Mouse (Mus musculus): ENCODE results near the gene Actg1.

DNA sequence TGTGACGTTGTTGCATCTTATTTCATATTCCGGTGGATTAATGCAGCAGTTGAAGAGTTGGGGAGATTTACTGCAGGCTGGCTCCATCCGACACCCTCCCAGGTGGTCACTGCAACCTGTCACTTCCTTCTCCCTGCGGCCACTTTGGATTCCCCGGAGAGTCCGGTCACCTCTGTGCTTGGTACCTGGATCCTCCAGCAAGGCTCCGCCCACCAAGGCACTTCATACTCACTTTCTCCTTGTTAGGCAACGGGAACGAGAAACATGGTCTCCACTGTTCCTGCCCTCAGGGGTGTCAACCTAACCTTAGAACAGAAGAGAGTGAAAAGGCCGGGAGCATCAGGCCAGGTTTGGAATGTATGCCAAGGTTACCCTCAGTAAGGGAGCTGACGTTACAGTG lies 2.4 kb upstream of the Actg1 start:
- no peak for TF ChIP-seq POLR2A (IDR thresholded peaks at IDR 0.05; ENCODE audit: low read depth, low read length)
- TF ChIP-seq CTCF (IDR thresholded peaks at IDR 0.05; ENCODE audit: extremely low read depth, insufficient read depth, insufficient read length, insufficient replicate concordance): no peak
